Mouse (Mus musculus) megakaryocyte, embryonic 14.5 days (primary cell): ENCODE data around the gene Ern1. TPM values are rescaled to one million over a fixed set of nuclear protein-coding genes. Genes with fewer than 3 reads are reported as not detected.
A peak's percentile ranks its signal among the peaks of the same experiment; 100 is the strongest.
"Not testable (repeated sequence)": the region's sequence is repeated elsewhere in the genome, so short reads cannot be mapped to it uniquely, and the experiment has no call there.

Experiments used
- H3K27me3 ChIP-seq: replicated peaks from 2 replicates; pipeline ENCODE3; 2012; ENCODE audit warnings: inconsistent platforms
- H3K36me3 ChIP-seq: replicated peaks from 2 replicates; pipeline ENCODE3; 2012; ENCODE audit warnings: low read length, inconsistent platforms, mixed read lengths
- H3K4me1 ChIP-seq: 2 replicates; pipeline ENCODE4 v1.6.1; 2012; ENCODE audit warnings: inconsistent platforms
- H3K4me3 ChIP-seq: replicated peaks from 2 replicates; pipeline ENCODE3; 2012; ENCODE audit warnings: moderate library complexity, mild to moderate bottlenecking, inconsistent platforms
- H3K9me3 ChIP-seq: 2 replicates; pipeline ENCODE4 v1.6.1; 2012; ENCODE audit warnings: inconsistent platforms
- FLI1 ChIP-seq: IDR thresholded peaks from 2 replicates; pipeline ENCODE4 v1.6.1; 2012; ENCODE audit warnings: low read length, inconsistent platforms, mixed read lengths
- GATA1 ChIP-seq: IDR thresholded peaks from 3 replicates; pipeline ENCODE4 v1.6.1; 2012; ENCODE audit warnings: mixed read lengths, low read length, inconsistent platforms, borderline replicate concordance
- polyA plus RNA-seq: library from polyadenylated mRNA; stranded (reverse); fragments of >175 nt; gene quantifications from 2 replicates; pipeline ENCODE4 v1.2.3, GENCODE M21; 2012; ENCODE audit warnings: low replicate concordance; ENCODE audit not compliant: insufficient read depth

The Ern1 gene
- polyA plus RNA-seq, 1 experiment, result 0.86 TPM

GRCm38 (mm10) chr11:106504129-106504528 is 16.5 kb upstream of the Ern1 start:
- no peaks in the 10 kb centered on the region for H3K27me3 ChIP-seq
- H3K4me3 ChIP-seq, result no peak overlapping the region
- peaks cover 63% of the 10 kb centered on the region for H3K36me3 ChIP-seq
- TF ChIP-seq FLI1 (no peak), GATA1 (no peak)
- peaks cover 52% of the 10 kb centered on the region for H3K4me1 ChIP-seq
- H3K9me3 ChIP-seq, result no peaks in the 10 kb centered on the region

- H3K4me1 ChIP-seq, result peaks cover 60% of the 10 kb centered on the region
- H3K9me3 ChIP-seq, result no peaks in the 10 kb centered on the region
- H3K27me3 ChIP-seq, result no peaks in the 10 kb centered on the region
- H3K36me3 ChIP-seq, result peaks cover 57% of the 10 kb centered on the region
- TF ChIP-seq FLI1, result no peak
- no peak for TF ChIP-seq GATA1
- no peak overlapping the region for H3K4me3 ChIP-seq
Observed at GRCm38 (mm10) chr11:106503425-106503717, 15.7 kb upstream of the Ern1 start.

- H3K36me3 ChIP-seq, result peaks cover 51% of the 10 kb centered on the region
- peaks cover 61% of the 10 kb centered on the region for H3K4me1 ChIP-seq
- H3K27me3 ChIP-seq, result no peaks in the 10 kb centered on the region
- TF ChIP-seq GATA1, result no peak
- no peak for TF ChIP-seq FLI1
- no peaks in the 10 kb centered on the region for H3K9me3 ChIP-seq
- H3K4me3 ChIP-seq, result no peak overlapping the region
Observed at GRCm38 (mm10) chr11:106502631-106503424, 15.2 kb upstream of the Ern1 start.

GRCm38 (mm10) chr11:106502159-106502505 is 14.5 kb upstream of the Ern1 start:
- Histone ChIP-seq H3K27me3 (no peaks in the 10 kb centered on the region), H3K4me3 (no peak overlapping the region), H3K4me1 (peaks cover 56% of the 10 kb centered on the region), H3K36me3 (peaks cover 44% of the 10 kb centered on the region), H3K9me3 (no peaks in the 10 kb centered on the region)
- TF ChIP-seq GATA1 (no peak), FLI1 (no peak)

- TF ChIP-seq GATA1 (no peak), FLI1 (no peak)
- Histone ChIP-seq H3K36me3 (peaks cover 38% of the 10 kb centered on the region), H3K9me3 (no peaks in the 10 kb centered on the region), H3K4me3 (peak overlapping the region; percentile 100), H3K4me1 (peaks cover 56% of the 10 kb centered on the region), H3K27me3 (no peaks in the 10 kb centered on the region)
Observed at GRCm38 (mm10) chr11:106501308-106502158, 13.9 kb upstream of the Ern1 start.

GRCm38 (mm10) chr11:106500393-106501307 is 13.0 kb upstream of the Ern1 start:
- H3K4me3 ChIP-seq, result peak overlapping the region; percentile 100

GRCm38 (mm10) chr11:106498739-106499379 is 11.2 kb upstream of the Ern1 start:
- Histone ChIP-seq H3K36me3 (peaks cover 19% of the 10 kb centered on the region), H3K4me3 (peak overlapping the region; percentile 42), H3K4me1 (peaks cover 43% of the 10 kb centered on the region), H3K27me3 (no peaks in the 10 kb centered on the region), H3K9me3 (no peaks in the 10 kb centered on the region)
- TF ChIP-seq FLI1 (no peak), GATA1 (no peak)

More at GRCm38 (mm10) chr11:106500393-106501307, 13.0 kb upstream of the Ern1 start:
- Histone ChIP-seq H3K4me1 (peaks cover 56% of the 10 kb centered on the region), H3K36me3 (peaks cover 31% of the 10 kb centered on the region), H3K27me3 (no peaks in the 10 kb centered on the region), H3K9me3 (no peaks in the 10 kb centered on the region)
- TF ChIP-seq GATA1 (0 out of 3 replicates have a peak, but pooled peaks have one; percentile 20), FLI1 (peak; percentile 28; the same call in 1 of the 2 replicates)

GRCm38 (mm10) chr11:106497926-106498325 is 10.3 kb upstream of the Ern1 start:
- Histone ChIP-seq H3K36me3 (peaks cover 10% of the 10 kb centered on the region), H3K27me3 (no peaks in the 10 kb centered on the region), H3K4me1 (peaks cover 41% of the 10 kb centered on the region), H3K9me3 (no peaks in the 10 kb centered on the region), H3K4me3 (no peak overlapping the region)
- TF ChIP-seq GATA1 (no peak), FLI1 (no peak)

GRCm38 (mm10) chr11:106497009-106497408 is 9.4 kb upstream of the Ern1 start:
- H3K4me1 ChIP-seq, result peaks cover 34% of the 10 kb centered on the region
- not testable (repeated sequence) for H3K9me3 ChIP-seq, H3K36me3 ChIP-seq, H3K27me3 ChIP-seq, H3K4me3 ChIP-seq
